Mouse (Mus musculus) gastrocnemius, adult 2 months (tissue): Measurements from ENCODE around the gene Slc37a2. TPM values are rescaled to one million over a fixed set of nuclear protein-coding genes. Genes with fewer than 3 reads are reported as not detected.

Experiments used
- DNase-seq: peaks from one replicate; pipeline ENCODE4 v3.0.0; 2022
- H3K27ac ChIP-seq: fragments of 200-600 bp; 2 replicates; pipeline ENCODE4 v1.8.1; 2022; ENCODE audit warnings: mild to moderate bottlenecking
- H3K4me3 ChIP-seq: fragments of 200-600 bp; 2 replicates; pipeline ENCODE4 v1.8.1; 2022; ENCODE audit warnings: mild to moderate bottlenecking, moderate library complexity
- CTCF ChIP-seq: fragments of 200-600 bp; IDR thresholded peaks from 2 replicates; pipeline ENCODE4 v1.8.1; 2022; ENCODE audit warnings: antibody characterized with exemption, mild to moderate bottlenecking, moderate library complexity
- intact Hi-C: fragments of 180-260 bp; cut with DNase I; formaldehyde crosslinking; loops from one replicate; pipeline ENCODE4 v1.15.1; 2025
- total RNA-seq, 2 experiments: library from RNA; stranded (reverse); gene quantifications; 2 replicates each; pipeline ENCODE4 v1.2.3; 2021

Gene Slc37a2
- total RNA-seq, 2 experiments from 2014 or later: 0.36 to 0.50 TPM

DNA sequence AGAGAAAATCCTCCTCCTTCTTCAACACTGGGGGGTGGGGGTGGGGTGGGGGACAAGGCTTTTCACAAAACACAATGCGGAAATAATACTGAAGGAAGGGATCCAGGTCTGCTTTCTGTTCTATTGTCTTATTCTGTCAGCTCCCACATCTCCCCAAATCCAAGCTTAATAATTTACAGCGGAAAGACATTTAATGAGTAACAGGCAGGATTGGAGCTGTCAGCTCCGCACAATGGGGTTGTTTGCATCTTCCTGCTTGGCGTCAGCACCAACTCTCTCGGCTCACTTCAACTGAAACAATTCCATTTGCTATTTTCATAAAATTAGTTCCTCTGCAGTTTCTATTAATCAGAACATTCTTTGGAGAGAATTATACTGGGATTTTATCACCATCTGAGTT, 51.7 kb downstream of the Slc37a2 start:
- no peak overlapping the region for H3K27ac ChIP-seq
- intact Hi-C loops: no loop called here
- H3K4me3 ChIP-seq: no peak overlapping the region
- TF ChIP-seq CTCF: no peak
- no peak for DNase-seq

DNA sequence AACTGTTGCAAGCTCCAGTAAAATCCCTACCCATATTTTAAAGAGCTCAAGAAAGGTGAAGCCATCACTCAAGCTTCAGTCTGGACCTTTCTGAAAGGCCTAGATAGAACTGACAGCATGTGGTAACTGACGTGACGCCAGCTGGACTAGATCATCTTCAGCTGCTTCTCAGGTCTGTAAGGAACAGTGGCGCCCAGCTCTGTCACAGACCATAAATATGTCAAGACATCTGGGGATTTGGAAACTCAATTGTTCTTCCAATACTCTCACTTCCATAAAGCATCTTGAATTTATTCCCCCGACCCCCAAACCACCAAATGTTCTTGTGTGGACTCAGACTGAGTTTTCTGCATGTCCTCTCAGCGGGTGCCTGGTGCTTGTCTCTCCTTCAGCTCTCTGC, 55.1 kb downstream of the Slc37a2 start:
- intact Hi-C loops: no loop called here
- no peak for TF ChIP-seq CTCF
- no peak overlapping the region for H3K27ac ChIP-seq
- DNase-seq: no peak
- H3K4me3 ChIP-seq: no peak overlapping the region

DNA sequence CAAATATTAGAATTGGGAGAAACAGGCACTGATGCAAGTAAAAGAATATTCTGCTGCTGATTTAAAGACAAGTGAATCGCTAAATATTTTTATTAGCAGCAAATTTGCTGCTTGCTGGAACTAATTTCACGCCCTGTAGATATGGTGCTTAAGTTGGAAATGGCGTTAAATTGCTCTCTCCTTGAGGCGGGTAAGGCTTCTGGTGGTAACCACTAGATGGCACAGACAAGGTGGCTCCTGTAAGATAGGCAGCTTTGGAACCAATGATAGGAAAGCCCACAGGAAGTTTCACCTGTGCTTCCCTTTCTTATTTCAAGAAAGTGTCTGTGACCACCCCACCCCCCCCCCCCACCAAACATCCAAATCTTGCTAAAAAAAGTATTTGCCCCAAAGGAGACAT, 58.5 kb downstream of the Slc37a2 start:
- no peak for DNase-seq
- intact Hi-C loops: no loop called here
- peak; percentile 19; the same call in 1 of the 2 replicates for TF ChIP-seq CTCF
- H3K4me3 ChIP-seq: 0 out of 2 replicates have a peak overlapping the region, but pooled peaks have one; percentile 7
- no peak overlapping the region for H3K27ac ChIP-seq

DNA sequence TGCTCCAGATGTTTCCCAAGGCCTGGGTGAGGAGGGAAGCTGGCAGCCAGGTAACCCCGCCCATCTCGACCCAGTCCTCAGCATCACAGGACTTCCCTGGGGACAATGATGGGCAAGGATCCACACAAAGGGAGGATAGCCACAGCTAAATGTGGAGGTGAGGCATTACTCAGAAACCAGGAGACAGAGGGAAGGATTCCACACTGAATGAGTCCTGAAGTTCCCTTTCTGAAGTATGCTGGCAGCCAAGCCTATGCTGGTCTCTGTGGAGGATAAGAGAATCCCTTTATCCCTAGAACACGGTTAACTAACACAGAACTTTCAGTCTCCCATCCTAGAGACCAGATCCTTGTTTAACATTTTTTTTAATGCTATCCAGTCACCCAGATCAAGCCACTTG, 67.5 kb downstream of the Slc37a2 start:
- intact Hi-C loops: no loop called here
- DNase-seq: no peak
- TF ChIP-seq CTCF: no peak
- H3K4me3 ChIP-seq: no peak overlapping the region
- H3K27ac ChIP-seq: no peak overlapping the region

GRCm38 (mm10) chr9:37187407-37187806, 68.1 kb downstream of the Slc37a2 start:
- no peak for DNase-seq
- no peak overlapping the region for H3K27ac ChIP-seq

DNA sequence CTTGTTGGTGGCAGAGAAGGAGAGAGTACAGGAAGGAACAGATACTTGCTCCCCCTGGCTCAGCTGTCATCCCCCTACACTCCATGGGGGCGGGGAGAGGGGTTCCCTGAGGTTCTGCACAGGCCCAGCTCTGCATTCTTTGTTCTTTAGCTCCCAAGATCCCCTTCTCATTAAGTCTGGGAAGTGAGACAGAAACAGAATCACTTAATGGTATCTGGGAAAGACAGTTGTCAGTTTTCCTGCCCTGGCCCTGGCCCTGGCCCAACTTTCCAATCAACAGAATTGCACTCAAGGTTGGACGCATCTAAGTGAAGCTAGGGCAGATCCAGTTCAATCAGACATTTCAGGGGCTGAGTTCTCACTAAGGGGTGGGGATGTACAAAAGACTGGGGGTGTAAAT, 72.4 kb downstream of the Slc37a2 start:
- DNase-seq: no peak
- intact Hi-C loops: no loop called here

More at GRCm38 (mm10) chr9:37187407-37187806, 68.1 kb downstream of the Slc37a2 start:
- TF ChIP-seq CTCF: no peak
- intact Hi-C loops: no loop called here
- no peak overlapping the region for H3K4me3 ChIP-seq

GRCm38 (mm10) chr9:37181596-37181995, 73.9 kb downstream of the Slc37a2 start:
- no peak overlapping the region for H3K4me3 ChIP-seq

More for the DNA sequence above, 72.4 kb downstream of the Slc37a2 start:
- no peak for TF ChIP-seq CTCF
- Histone ChIP-seq H3K27ac (no peak overlapping the region), H3K4me3 (no peak overlapping the region)

GRCm38 (mm10) chr9:37179596-37179995, 75.9 kb downstream of the Slc37a2 start:
- Histone ChIP-seq H3K4me3 (no peak overlapping the region), H3K27ac (no peak overlapping the region)
- intact Hi-C loops: loop anchor here (5.0 kb wide), 1 partner anchor 148 kb away; no protein-coding TSS in a partner anchor
- no peak for DNase-seq
- no peak for TF ChIP-seq CTCF

More at GRCm38 (mm10) chr9:37181596-37181995, 73.9 kb downstream of the Slc37a2 start:
- intact Hi-C loops: no loop called here
- H3K27ac ChIP-seq: no peak overlapping the region
- DNase-seq: no peak
- TF ChIP-seq CTCF: no peak

GRCm38 (mm10) chr9:37178911-37179310, 76.6 kb downstream of the Slc37a2 start:
- intact Hi-C loops: loop anchor here (5.0 kb wide), 1 partner anchor 148 kb away; no protein-coding TSS in a partner anchor
- no peak for TF ChIP-seq CTCF
- Histone ChIP-seq H3K27ac (no peak overlapping the region), H3K4me3 (no peak overlapping the region)
- no peak for DNase-seq

Other genes with a start within 250 kb of the Slc37a2 start
- gene Pknox2, start 108.3 kb downstream of the Slc37a2 start, total RNA-seq: 10 to 100 TPM; 35.4 to 40.7 TPM
- 1 to 10 TPM; 2.5 to 4.2 TPM for gene Tmem218, start 47.5 kb downstream of the Slc37a2 start, total RNA-seq
- gene Ccdc15, start 92.7 kb upstream of the Slc37a2 start, total RNA-seq: 1 to 10 TPM; 1.7 to 1.8 TPM
- under 1 TPM in 1 of 2 experiments, not detected in 1; 0.20 TPM for gene Hepacam, start 111.6 kb upstream of the Slc37a2 start, total RNA-seq
- 10 to 100 TPM in 1 of 2 experiments, 1 to 10 TPM in 1; 8.6 to 10.6 TPM for gene Robo4, start 146.2 kb upstream of the Slc37a2 start, total RNA-seq
- gene Robo3, start 177.5 kb upstream of the Slc37a2 start, total RNA-seq: not detected
- gene Msantd2, start 233.6 kb upstream of the Slc37a2 start, total RNA-seq: 1 to 10 TPM; 4.0 to 5.1 TPM